Mouse (Mus musculus): ENCODE measurements around the gene Limk2.

Limk2 gene

GRCm38 (mm10) chr11:3334711-3335316 lies 74.2 kb downstream of the Limk2 start:
- in situ Hi-C loops (cut with MboI, MseI) = loop anchor here (5.0 kb wide), 1 partner anchor 43 kb away; no protein-coding TSS in a partner anchor

DNA sequence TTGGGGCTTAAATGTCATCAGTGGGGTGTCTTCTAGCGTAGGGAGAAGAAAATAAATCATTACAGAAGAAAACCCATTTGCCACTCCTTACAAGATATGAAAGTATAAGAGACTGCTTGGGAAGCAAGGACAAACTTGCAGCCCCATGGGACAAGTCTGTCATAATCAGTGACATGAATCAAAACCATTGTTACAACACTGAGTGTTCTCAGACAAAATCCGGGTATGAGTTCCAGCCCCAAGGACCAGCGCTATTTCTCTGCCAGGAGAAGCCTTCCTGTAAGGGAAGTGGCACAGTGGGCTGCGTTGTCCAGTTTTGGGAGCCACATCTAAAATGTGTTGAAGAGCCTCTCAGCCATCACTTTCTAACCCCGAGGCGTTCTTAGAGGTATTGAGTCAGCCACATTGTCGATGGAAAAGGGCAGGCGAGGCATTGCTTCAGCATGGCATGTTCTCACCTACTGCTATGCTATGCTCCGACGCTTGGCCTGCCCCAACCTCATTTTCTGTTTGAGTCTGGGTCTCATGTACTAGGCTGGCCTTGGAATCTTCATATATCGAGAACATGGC lies 74.8 kb downstream of the Limk2 start:
- in situ Hi-C loops (cut with MboI, MseI) = loop anchor here (5.0 kb wide), 1 partner anchor 42 kb away; no protein-coding TSS in a partner anchor

DNA sequence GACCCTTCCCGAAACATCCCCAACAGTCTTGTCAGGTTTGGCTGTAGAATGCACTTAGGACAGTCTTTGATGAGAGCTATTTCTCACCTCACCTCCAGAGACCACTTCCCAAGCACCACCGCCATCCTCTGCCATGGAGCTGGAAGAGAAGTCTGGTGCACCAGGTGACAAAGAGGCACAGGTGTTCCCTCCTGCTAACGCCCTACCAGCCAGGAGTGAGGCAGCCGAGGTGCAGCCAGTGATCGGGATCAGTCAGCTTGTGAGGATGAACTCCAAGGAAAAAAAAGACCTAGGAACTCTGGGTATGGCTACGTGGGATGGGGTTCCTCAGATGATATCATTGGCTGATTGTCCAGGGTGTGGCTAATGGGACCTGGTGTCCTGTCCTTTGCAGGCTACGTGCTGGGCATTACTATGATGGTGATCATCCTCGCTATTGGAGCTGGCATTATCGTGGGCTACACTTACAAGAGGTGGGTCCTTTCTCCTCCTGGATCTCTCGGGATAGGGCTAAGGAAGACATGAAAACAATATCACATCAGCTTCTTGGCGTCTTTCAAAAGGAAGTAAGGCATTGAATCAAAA lies 75.8 kb downstream of the Limk2 start:
- in situ Hi-C loops (cut with MboI, MseI) = loop anchor here (5.0 kb wide), 1 partner anchor 41 kb away; no protein-coding TSS in a partner anchor

GRCm38 (mm10) chr11:3331756-3332642 lies 77.0 kb downstream of the Limk2 start:
- in situ Hi-C loops (cut with MboI, MseI) = loop anchor here (5.0 kb wide), 1 partner anchor 40 kb away; no protein-coding TSS in a partner anchor

DNA sequence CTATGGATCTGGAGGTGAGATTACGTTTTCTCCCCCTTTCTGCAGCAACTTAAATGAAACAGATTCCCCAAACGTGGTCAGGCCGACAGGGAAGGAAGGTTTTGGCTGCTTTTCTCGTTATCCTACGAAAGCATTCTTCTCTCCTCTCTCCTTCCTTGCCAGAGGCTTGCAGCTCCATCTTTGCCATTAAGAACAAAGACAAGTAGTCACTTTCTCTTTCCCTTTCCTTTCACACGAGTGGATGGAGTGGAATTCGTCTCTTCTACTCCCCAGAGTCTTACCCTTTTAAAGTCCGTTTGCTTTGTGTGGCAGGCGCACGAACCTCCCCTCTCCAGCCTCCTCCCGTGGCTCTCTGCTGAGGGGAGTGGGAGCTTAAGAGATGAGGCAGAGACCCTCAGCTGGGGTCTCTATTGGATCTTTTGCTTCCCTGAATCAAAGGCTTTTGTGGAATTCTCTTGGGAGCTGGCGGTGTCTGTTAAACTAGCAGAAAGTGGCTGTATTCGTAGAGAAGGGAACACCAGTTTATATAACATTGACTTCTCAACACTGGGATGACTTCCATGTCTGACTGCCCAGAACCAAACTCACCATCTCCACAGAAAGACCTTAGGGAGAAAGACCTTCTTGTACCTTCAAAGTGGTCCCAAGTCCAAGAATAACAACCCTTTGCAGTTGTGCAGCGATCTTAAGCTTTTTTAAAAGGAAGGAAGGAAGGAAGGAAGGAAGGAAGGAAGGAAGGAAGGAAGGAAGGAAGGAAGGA lies 77.8 kb downstream of the Limk2 start:
- in situ Hi-C loops (cut with MboI, MseI) = loop anchor here (5.0 kb wide), 1 partner anchor 39 kb away; no protein-coding TSS in a partner anchor

- in situ Hi-C loops (cut with MboI, MseI) = loop anchor here (5.0 kb wide), 1 partner anchor 38 kb away; no protein-coding TSS in a partner anchor
Observed at GRCm38 (mm10) chr11:3330566-3330965, 78.4 kb downstream of the Limk2 start.

GRCm38 (mm10) chr11:3329891-3330451 lies 79.0 kb downstream of the Limk2 start, which contains the start of gene Pik3ip1:
TSS of gene Pik3ip1 (plus strand) at chr11:3330401.
- in situ Hi-C loops (cut with MboI, MseI) = loop anchor here (5.0 kb wide), 1 partner anchor 38 kb away; no protein-coding TSS in a partner anchor

DNA sequence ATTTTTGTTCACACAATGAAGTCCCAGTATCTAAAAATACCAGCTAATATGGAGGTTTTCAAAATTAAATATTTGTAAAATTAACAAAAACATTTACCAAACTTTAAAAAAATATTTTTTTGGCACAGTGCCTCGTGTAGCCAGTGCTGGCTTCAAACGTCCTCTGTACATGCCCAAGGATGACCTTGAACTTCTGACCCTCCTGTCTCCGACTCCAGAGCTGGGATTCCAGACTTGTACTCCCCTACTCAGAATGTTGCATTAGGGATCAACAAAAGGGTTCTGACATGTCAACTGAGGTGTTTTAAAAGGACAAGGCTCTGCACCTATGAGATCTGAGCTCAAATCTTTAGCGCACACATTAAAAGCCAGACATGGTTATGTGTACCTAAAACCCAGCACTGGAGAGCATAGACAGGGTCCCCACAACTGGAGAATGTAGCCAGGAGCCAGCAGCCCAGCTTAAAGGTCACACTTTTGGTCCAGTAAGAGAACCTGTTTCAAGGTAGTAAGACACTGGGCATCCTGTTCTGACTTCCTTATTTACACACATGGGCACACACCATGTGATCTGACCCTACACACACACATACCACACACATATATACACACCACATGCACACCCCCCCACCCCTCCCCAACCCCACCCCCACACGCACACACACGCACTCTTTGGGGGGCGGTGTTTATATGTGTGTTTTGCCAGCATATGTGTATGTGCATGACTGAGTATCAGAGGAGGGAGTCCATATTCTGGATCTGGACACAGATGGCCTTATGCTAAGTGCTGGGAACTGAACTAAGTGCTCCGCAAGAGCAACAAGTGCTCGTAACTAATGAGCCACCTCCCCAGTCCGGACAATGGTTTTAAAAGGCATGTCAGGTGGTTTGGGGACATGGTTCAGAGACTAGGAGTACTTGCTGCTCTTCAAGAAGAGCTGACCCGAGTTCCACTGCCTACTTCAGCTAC lies 79.9 kb downstream of the Limk2 start:
- in situ Hi-C loops (cut with MboI, MseI) = no loop called here

GRCm38 (mm10) chr11:3328271-3328670 lies 80.7 kb downstream of the Limk2 start:
- in situ Hi-C loops (cut with MboI, MseI) = no loop called here

- in situ Hi-C loops (cut with MboI, MseI) = no loop called here
Observed at GRCm38 (mm10) chr11:3318286-3318685, 90.7 kb downstream of the Limk2 start.

DNA sequence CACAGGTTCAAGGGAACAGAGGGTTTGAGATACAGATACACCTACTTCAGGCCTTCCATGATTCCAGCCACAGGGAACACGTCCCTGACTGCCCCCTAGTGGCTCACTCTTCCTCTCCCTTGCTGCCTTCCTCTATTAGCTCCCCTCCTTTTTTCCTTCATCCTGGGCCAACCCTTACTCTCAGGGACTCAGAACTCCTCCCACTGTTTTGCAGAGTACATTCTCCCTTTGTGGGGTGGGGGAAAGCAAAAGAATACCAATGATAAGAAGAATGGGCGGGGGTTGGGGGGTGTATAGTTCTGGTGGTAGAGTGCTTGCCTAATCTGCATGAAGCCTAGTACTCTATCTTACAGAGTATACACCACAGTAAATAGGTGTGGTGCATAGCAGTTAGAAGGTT lies 94.8 kb downstream of the Limk2 start:
- in situ Hi-C loops (cut with MboI, MseI) = no loop called here

DNA sequence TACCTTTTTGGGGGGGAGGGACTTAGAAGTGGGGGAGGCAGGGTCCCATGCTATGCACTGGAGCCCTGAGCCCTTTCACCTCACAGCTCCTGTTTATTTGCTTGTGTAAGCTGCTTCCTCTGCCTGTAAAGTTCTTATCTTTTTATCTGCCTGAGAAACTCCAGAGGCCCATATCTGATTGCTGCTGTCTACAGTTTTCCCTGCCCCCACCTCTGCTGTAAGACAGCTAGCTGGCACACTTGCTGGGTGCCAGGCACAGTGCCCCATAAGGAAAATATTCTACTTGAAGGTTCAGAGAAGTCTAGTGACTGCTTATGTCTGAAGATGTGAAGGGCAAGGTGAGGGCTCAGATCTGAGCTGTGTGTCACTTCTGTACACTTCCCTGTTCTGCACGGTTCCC lies 95.7 kb downstream of the Limk2 start:
- in situ Hi-C loops (cut with MboI, MseI) = no loop called here

DNA sequence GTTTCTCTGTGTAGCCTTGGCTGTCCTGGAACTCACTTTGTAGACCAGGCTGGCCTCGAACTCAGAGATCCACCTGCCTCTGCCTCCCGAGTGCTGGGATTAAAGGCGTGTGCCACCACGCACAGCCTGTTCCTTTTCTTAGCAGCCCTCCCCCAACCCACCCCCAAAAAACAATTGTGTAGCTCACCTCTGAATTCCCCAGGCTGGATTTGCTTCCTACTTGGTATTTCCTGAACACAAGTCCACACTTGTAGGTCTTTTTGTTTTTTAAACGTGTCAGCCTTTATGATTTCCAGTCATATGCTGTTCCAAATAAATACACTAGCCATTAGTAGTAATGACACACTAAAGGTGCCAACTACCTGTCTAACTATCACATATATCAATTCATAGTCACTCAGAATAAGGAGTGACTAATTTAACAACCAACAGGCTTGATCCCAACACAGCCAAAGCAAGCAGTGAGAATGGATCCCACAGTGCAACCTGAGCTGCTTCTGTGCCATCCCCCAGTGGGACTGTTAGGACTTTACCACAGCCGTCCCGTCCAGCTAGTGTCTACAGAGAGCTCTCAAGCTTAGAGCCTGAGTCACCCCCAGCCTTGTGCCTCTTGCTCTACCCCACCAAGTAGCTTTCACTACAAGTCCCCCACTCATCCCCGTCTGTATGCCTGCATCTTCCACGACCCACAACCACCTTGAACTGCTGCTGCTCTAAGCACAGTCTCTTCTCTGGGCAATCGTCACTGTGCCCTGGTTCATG lies 97.2 kb downstream of the Limk2 start:
- in situ Hi-C loops (cut with MboI, MseI) = no loop called here

- in situ Hi-C loops (cut with MboI, MseI) = no loop called here
Observed at GRCm38 (mm10) chr11:3310789-3311585, 98.0 kb downstream of the Limk2 start.

GRCm38 (mm10) chr11:3309884-3310283 lies 99.1 kb downstream of the Limk2 start:
- in situ Hi-C loops (cut with MboI, MseI) = loop anchor here (10.0 kb wide), 1 partner anchor 85 kb away; no protein-coding TSS in a partner anchor

DNA sequence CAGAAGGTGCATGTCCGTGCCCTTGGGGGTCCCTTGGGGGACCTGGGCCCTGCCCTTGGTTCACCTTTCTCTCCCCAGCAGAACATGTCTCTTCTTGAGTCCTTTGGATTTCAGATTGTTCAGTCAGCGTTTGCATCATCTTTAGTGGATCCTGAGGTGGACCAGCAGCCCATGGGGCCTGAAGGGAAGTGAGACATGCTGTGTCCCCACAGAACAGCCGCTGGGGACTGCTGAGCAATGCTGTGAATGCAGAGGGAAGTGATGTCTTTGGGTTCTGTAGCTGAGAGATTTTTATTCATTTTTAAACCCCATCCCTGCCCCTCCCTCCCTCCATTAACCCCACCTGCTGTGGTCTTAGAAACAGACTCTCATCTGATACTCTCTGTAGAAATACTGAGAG lies 101.1 kb downstream of the Limk2 start:
- in situ Hi-C loops (cut with MboI, MseI) = loop anchor here (10.0 kb wide), 1 partner anchor 83 kb away; no protein-coding TSS in a partner anchor

DNA sequence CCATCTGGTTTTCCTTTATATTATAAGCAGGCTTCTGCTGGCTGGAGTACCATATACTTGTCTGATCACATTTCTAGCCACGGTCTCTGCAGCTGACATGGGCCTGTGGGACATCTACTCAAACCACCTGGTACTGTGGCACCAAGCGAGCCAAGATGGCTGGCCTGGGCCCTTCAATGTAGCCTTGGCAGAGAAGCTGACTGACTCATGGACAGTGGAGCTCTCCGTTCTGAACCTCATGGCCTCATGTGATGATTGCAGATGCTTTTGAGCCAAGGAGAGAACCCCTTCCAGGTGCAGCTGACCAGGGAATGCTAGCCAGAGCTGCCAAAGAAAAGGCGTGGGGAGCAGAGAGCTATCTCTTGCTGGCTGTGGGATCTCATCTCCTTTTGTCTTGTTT lies 103.2 kb downstream of the Limk2 start:
- in situ Hi-C loops (cut with MboI, MseI) = loop anchor here (10.0 kb wide), 1 partner anchor 81 kb away; no protein-coding TSS in a partner anchor

- in situ Hi-C loops (cut with MboI, MseI) = loop anchor here (10.0 kb wide), 1 partner anchor 78 kb away; no protein-coding TSS in a partner anchor
Observed at GRCm38 (mm10) chr11:3302792-3303191, 106.2 kb downstream of the Limk2 start.
